Mouse (Mus musculus) E14TG2a.4 (cell line): ENCODE data around the gene Plxna2.

Experiments
- H3K27me3 ChIP-seq: 2 replicates; pipeline ENCODE4 v1.6.1; 2014; ENCODE audit warnings: low read length, control low read depth; ENCODE audit not compliant: insufficient read depth
- H3K36me3 ChIP-seq: 2 replicates; pipeline ENCODE4 v1.6.1; 2014; ENCODE audit warnings: low read length, control low read depth; ENCODE audit not compliant: insufficient read depth
- H3K4me1 ChIP-seq: replicated peaks from 2 replicates; pipeline ENCODE4 v1.6.1; 2014; ENCODE audit warnings: low read depth, low read length, control low read depth
- H3K4me3 ChIP-seq: replicated peaks from 2 replicates; pipeline ENCODE4 v1.5.1; 2014; ENCODE audit warnings: mild to moderate bottlenecking, low read length
- H3K9me3 ChIP-seq: 2 replicates; pipeline ENCODE4 v1.6.1; 2014; ENCODE audit warnings: low read length, control low read depth
- CTCF ChIP-seq: conservative IDR thresholded peaks from 2 replicates; pipeline ENCODE4 v1.5.1; 2014; ENCODE audit warnings: low read length
- NANOG ChIP-seq: IDR thresholded peaks from 2 replicates; pipeline ENCODE4 v1.6.1; 2014; ENCODE audit warnings: borderline replicate concordance, low read length, mixed read lengths
- POU5F1 ChIP-seq: IDR thresholded peaks from 2 replicates; pipeline ENCODE4 v1.6.1; 2014; ENCODE audit warnings: low read length, borderline replicate concordance

Plxna2 gene

GRCm38 (mm10) chr1:194772053-194772452 lies 154.0 kb downstream of the Plxna2 start:
- TF ChIP-seq CTCF (no peak), POU5F1 (no peak), NANOG (no peak)
- Histone ChIP-seq H3K4me3 (no peak overlapping the region), H3K4me1 (peaks cover 5% of the 10 kb centered on the region), H3K36me3 (no peaks in the 10 kb centered on the region), H3K9me3 (no peaks in the 10 kb centered on the region), H3K27me3 (no peaks in the 10 kb centered on the region)

- no peaks in the 10 kb centered on the region for H3K9me3 ChIP-seq
- peaks cover 5% of the 10 kb centered on the region for H3K4me1 ChIP-seq
- H3K36me3 ChIP-seq: no peaks in the 10 kb centered on the region
- H3K4me3 ChIP-seq: no peak overlapping the region
- no peak for TF ChIP-seq POU5F1
- H3K27me3 ChIP-seq: no peaks in the 10 kb centered on the region
Measured at GRCm38 (mm10) chr1:194773899-194774298, 155.9 kb downstream of the Plxna2 start.

GRCm38 (mm10) chr1:194774350-194774749 lies 156.3 kb downstream of the Plxna2 start:
- no peak for TF ChIP-seq CTCF
- no peak for TF ChIP-seq NANOG
- no peak for TF ChIP-seq POU5F1
- Histone ChIP-seq H3K9me3 (no peaks in the 10 kb centered on the region), H3K27me3 (no peaks in the 10 kb centered on the region), H3K4me3 (no peak overlapping the region), H3K36me3 (no peaks in the 10 kb centered on the region), H3K4me1 (peaks cover 5% of the 10 kb centered on the region)

GRCm38 (mm10) chr1:194774754-194775153 lies 156.7 kb downstream of the Plxna2 start:
- Histone ChIP-seq H3K27me3 (no peaks in the 10 kb centered on the region), H3K9me3 (no peaks in the 10 kb centered on the region), H3K4me3 (no peak overlapping the region), H3K36me3 (no peaks in the 10 kb centered on the region), H3K4me1 (peaks cover 5% of the 10 kb centered on the region)
- TF ChIP-seq CTCF: no peak
- TF ChIP-seq NANOG: no peak
- TF ChIP-seq POU5F1: no peak

- H3K27me3 ChIP-seq: no peaks in the 10 kb centered on the region
- no peak for TF ChIP-seq POU5F1
- no peak for TF ChIP-seq CTCF
- TF ChIP-seq NANOG: no peak
- peaks cover 9% of the 10 kb centered on the region for H3K4me1 ChIP-seq
- H3K4me3 ChIP-seq: no peak overlapping the region
- no peaks in the 10 kb centered on the region for H3K36me3 ChIP-seq
- H3K9me3 ChIP-seq: no peaks in the 10 kb centered on the region
Measured at GRCm38 (mm10) chr1:194775656-194776374, 157.8 kb downstream of the Plxna2 start.

GRCm38 (mm10) chr1:194776510-194777244 lies 158.7 kb downstream of the Plxna2 start:
- TF ChIP-seq CTCF: no peak
- no peak for TF ChIP-seq NANOG
- no peak for TF ChIP-seq POU5F1
- peaks cover 11% of the 10 kb centered on the region for H3K4me1 ChIP-seq

GRCm38 (mm10) chr1:194777608-194778007 lies 159.6 kb downstream of the Plxna2 start:
- Histone ChIP-seq H3K36me3 (no peaks in the 10 kb centered on the region), H3K9me3 (no peaks in the 10 kb centered on the region), H3K4me3 (no peak overlapping the region), H3K4me1 (peaks cover 11% of the 10 kb centered on the region), H3K27me3 (no peaks in the 10 kb centered on the region)
- TF ChIP-seq CTCF (no peak), NANOG (no peak), POU5F1 (no peak)

More at GRCm38 (mm10) chr1:194776510-194777244, 158.7 kb downstream of the Plxna2 start:
- Histone ChIP-seq H3K9me3 (no peaks in the 10 kb centered on the region), H3K4me3 (no peak overlapping the region), H3K27me3 (no peaks in the 10 kb centered on the region), H3K36me3 (no peaks in the 10 kb centered on the region)

- TF ChIP-seq POU5F1: no peak
- no peak for TF ChIP-seq CTCF
- TF ChIP-seq NANOG: no peak
- H3K4me3 ChIP-seq: no peak overlapping the region
- H3K4me1 ChIP-seq: peaks cover 6% of the 10 kb centered on the region; the same call in 1 of the 2 replicates
- H3K27me3 ChIP-seq: no peaks in the 10 kb centered on the region
- no peaks in the 10 kb centered on the region for H3K9me3 ChIP-seq
- no peaks in the 10 kb centered on the region for H3K36me3 ChIP-seq
Measured at GRCm38 (mm10) chr1:194780392-194780791, 162.4 kb downstream of the Plxna2 start.
